Mouse (Mus musculus): ENCODE measurements around the gene Npcd. TPM values are rescaled to one million over a fixed set of nuclear protein-coding genes. Genes with fewer than 3 reads are reported as not detected.
A peak's percentile ranks its signal among the peaks of the same experiment; 100 is the strongest.

Npcd gene
- polyA plus RNA-seq, 1 experiment from 2014 or later, result 1.0 TPM

DNA sequence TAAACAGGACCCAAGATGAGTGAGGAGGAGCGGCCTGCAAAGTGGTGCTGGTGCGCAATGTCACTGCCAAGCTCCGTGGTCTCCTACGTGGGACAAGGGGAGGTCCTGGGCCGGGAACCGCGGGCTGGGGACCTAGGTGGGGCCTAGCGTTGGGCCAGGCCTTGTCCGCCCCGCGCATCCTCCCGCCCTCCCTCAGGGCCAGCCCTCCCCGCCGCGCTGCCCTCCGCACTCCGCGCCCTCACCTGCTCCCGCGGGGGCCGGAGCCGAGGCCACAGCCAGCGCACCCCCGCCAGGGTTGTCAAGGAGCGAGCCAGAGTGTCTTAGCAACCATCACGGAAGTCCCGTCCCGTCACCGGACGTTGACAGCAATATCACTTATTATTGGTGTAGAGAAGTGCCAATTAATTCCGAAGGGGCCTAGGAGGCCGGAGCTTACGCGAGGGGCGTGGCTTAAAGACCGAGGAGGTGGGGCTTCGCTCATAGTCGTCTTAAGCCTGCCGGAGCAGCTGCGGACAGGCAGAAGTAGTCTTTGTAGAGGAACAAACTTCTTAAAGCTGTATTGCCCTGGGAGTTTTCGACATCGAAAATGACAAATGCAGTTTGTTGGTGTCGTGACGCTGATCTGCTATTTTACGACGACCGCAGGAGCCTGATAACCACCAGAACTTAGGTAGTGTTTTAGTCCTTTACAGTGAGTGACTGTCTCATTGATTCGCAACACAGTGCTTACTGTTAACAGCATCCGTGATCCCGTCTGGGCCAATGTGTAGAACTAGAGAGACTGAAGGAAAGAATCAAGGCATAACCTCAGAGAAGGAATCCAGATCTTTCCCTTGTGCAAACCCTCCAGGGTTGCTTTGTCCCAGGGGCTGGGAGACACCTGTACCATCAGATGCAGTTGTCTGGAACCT, 59.7 kb downstream of the Npcd start:
- under 1% methylated on average over 50 of the region's 50 CpGs for WGBS
- H3K9ac ChIP-seq, result peak overlapping the region; percentile 63
- H3K27ac ChIP-seq, result 0 out of 2 replicates have a peak overlapping the region, but pooled peaks have one; percentile 12
- H3K4me3 ChIP-seq, result peak overlapping the region; percentile 66
- peak overlapping the region; percentile 79 for H3K4me2 ChIP-seq (replicated peaks)
- peaks cover 27% of the 10 kb centered on the region for H3K4me1 ChIP-seq
- H3K36me3 ChIP-seq, result no peaks in the 10 kb centered on the region
- H3K27me3 ChIP-seq (replicated peaks), result no peaks in the 10 kb centered on the region
- H3K9me3 ChIP-seq, result no peaks in the 10 kb centered on the region
- peak; percentile 96 for ATAC-seq (ENCODE audit: low FRiP score, low read depth)

DNA sequence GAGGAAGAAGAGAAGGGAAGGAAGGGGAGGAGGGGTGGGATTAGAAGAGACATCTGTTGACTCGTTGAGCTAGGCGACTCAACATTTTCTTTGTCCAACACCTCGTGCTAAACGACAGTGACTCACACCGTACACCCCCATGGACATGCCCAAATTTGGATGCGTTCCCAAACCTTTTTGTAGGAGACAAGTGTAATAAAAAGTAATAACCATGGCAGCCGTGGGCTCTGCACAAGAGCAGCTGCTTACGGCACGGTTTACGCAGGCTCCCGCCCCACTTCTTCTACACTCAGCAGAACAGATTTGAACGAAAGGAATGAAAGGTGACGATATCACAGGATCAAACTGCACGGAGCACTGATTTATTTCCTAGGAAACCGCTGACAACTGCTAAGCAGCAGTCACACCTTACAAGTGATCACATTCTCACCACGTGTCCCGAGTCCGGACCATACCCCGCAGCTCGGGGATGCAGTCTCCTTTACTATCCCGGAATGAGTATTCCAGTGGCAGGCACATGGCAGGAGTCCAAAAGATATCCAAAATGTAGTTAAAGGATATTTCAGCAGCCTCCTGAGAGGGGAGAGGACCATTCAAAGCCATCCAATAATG, 63.3 kb downstream of the Npcd start:
- no peaks in the 10 kb centered on the region for H3K9me3 ChIP-seq
- 56% methylated on average over 21 of the region's 21 CpGs for WGBS
- H3K9ac ChIP-seq, result no peak overlapping the region
- H3K27ac ChIP-seq, result no peak overlapping the region
- H3K36me3 ChIP-seq, result no peaks in the 10 kb centered on the region
- no peaks in the 10 kb centered on the region for H3K27me3 ChIP-seq (replicated peaks)
- no peak overlapping the region for H3K4me3 ChIP-seq
- ATAC-seq (ENCODE audit: low FRiP score, low read depth), result no peak
- no peak overlapping the region for H3K4me2 ChIP-seq (replicated peaks)
- H3K4me1 ChIP-seq, result peaks cover 27% of the 10 kb centered on the region

DNA sequence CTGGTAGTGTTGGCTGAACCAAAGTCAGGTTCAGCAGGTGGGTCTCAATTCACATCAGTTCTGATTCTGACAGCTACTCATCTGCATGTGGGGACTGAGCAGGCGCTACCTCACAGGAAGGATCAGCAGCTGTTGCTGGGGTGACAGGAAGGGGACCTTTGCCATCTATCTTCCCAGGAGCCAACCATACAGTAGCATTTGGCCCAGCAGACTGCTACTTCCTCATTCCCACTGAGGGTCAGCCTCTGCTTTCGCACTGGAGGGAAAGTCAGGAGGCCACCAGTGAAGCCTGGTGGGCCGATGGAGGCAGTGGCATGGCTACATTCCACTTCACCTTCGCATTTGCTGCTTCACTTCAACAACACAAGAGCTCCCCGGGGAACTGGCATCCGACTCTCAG, 65.7 kb downstream of the Npcd start:
- 66% methylated on average over 6 of the region's 6 CpGs for WGBS
- Histone ChIP-seq H3K9ac (no peak overlapping the region), H3K27me3 (replicated peaks) (no peaks in the 10 kb centered on the region), H3K9me3 (no peaks in the 10 kb centered on the region), H3K36me3 (peaks cover 15% of the 10 kb centered on the region), H3K4me1 (peaks cover 12% of the 10 kb centered on the region), H3K27ac (no peak overlapping the region), H3K4me2 (replicated peaks) (no peak overlapping the region), H3K4me3 (no peak overlapping the region)
- ATAC-seq (ENCODE audit: low FRiP score, low read depth), result no peak

DNA sequence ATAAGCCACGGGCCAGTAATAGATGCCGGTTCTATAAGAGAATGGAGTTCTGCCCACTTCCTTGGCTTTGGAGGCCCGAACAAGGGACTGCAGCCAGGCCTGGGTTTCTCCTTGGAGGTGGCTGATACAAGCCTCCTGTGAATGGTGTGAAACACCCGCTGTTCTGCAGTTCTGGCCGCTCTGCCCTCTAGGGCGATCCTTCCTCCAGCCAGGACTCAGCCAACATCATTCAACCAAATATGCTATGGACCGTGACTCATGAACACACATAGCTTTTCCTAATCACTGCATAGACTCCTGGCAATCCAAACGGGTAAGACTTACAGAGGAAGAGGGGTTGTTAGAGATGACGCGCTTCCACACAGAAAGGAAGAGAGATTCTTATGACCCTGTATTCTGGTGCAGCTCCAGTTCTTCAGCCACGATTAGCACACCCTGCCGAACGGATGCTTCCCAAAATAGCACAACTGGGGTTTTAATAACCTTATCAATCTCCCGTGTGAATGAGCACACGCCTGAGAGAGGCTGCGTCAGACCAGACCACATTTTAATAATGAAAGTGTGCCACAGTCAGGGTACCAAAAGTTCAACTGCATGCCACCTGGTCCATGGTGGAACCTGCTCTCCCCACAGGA, 66.6 kb downstream of the Npcd start:
- Histone ChIP-seq H3K4me1 (peaks cover 10% of the 10 kb centered on the region; the same call in 1 of the 2 replicates), H3K9me3 (no peaks in the 10 kb centered on the region), H3K9ac (no peak overlapping the region), H3K27me3 (replicated peaks) (no peaks in the 10 kb centered on the region), H3K4me2 (replicated peaks) (no peak overlapping the region), H3K4me3 (no peak overlapping the region), H3K27ac (no peak overlapping the region), H3K36me3 (peaks cover 23% of the 10 kb centered on the region)
- ATAC-seq (ENCODE audit: low FRiP score, low read depth), result no peak
- 85% methylated on average over 16 of the region's 16 CpGs for WGBS

DNA sequence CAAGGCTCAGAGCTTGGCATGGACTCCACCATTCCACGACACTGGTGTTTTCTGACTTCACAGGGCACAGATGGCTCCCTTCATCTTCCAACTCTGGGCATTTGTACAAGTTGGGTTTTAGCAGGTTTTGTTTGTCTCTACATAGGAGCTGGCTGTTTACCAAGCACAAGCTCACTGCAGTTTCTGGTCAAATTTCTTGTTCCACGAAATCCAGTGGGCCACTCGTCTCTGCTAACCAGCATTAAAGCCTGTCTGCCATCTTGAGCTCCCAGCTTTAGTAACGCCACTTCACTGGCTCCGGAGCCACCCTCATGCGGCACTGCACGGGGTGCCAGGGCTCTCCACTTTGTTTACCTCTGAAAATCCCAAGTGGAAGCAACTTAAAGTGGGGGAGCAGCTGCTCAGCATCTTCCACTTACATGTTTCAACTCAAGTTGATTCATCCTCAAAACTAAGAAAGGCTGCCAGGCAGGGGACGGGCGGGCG, 67.4 kb downstream of the Npcd start:
- H3K27ac ChIP-seq, result no peak overlapping the region
- peaks cover 10% of the 10 kb centered on the region; the same call in 1 of the 2 replicates for H3K4me1 ChIP-seq
- H3K9ac ChIP-seq, result no peak overlapping the region
- ATAC-seq (ENCODE audit: low FRiP score, low read depth), result no peak
- no peaks in the 10 kb centered on the region for H3K27me3 ChIP-seq (replicated peaks)
- 90% methylated on average over 10 of the region's 10 CpGs for WGBS
- H3K36me3 ChIP-seq, result peaks cover 31% of the 10 kb centered on the region
- H3K9me3 ChIP-seq, result no peaks in the 10 kb centered on the region
- no peak overlapping the region for H3K4me3 ChIP-seq
- no peak overlapping the region for H3K4me2 ChIP-seq (replicated peaks)

DNA sequence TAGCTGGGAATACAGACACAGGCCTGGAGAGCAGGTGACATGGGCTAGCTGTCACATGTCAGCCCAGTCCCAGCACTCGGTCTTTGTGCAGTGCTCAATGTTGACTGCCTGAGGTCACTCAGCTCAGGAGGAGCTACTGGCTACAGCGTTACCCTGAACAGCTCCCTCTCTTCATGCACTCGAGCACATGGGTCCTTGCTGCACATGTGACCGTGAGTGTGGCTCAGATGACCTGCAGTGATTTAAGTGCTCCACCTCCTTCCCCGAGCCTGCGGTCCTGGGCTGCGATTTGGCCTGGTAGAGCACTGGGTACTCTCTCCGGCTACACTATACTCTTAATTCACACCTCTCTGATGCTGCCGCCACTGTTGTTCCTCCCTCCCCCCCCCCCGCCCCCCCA, 67.9 kb downstream of the Npcd start:
- no peak overlapping the region for H3K4me2 ChIP-seq (replicated peaks)
- no peaks in the 10 kb centered on the region for H3K27me3 ChIP-seq (replicated peaks)
- no peak overlapping the region for H3K9ac ChIP-seq
- no peak for ATAC-seq (ENCODE audit: low FRiP score, low read depth)
- 60% methylated on average over 10 of the region's 10 CpGs for WGBS
- H3K36me3 ChIP-seq, result peaks cover 34% of the 10 kb centered on the region
- H3K4me1 ChIP-seq, result peaks cover 6% of the 10 kb centered on the region; the same call in 1 of the 2 replicates
- no peaks in the 10 kb centered on the region for H3K9me3 ChIP-seq
- no peak overlapping the region for H3K4me3 ChIP-seq
- no peak overlapping the region for H3K27ac ChIP-seq

DNA sequence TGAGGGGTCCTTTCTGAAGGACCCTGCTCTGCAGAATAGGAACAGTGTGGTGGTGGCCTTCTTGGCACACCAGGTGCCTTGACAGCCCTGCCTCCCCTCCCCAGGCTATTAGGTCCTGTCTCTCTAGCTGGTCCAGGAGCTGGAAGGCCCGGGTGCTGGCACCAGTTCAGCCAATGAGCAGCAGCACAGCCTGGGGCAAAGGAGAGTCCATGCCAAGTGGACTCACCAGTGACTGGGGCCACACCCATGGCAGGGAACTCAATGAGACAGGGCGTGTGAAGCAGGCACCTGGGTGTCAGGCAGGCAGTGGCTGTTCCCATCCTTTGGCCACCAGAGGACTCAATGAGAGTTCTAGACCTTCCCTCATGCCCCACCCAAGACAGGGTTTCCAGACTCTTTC, 68.7 kb downstream of the Npcd start:
- H3K9ac ChIP-seq, result no peak overlapping the region
- H3K4me1 ChIP-seq, result no peaks in the 10 kb centered on the region; the same call in 1 of the 2 replicates
- H3K36me3 ChIP-seq, result peaks cover 34% of the 10 kb centered on the region
- H3K4me3 ChIP-seq, result no peak overlapping the region
- no peaks in the 10 kb centered on the region for H3K9me3 ChIP-seq
- no peak overlapping the region for H3K4me2 ChIP-seq (replicated peaks)
- 92% methylated on average over 2 of the region's 2 CpGs for WGBS
- no peak overlapping the region for H3K27ac ChIP-seq
- ATAC-seq (ENCODE audit: low FRiP score, low read depth), result no peak
- H3K27me3 ChIP-seq (replicated peaks), result no peaks in the 10 kb centered on the region

DNA sequence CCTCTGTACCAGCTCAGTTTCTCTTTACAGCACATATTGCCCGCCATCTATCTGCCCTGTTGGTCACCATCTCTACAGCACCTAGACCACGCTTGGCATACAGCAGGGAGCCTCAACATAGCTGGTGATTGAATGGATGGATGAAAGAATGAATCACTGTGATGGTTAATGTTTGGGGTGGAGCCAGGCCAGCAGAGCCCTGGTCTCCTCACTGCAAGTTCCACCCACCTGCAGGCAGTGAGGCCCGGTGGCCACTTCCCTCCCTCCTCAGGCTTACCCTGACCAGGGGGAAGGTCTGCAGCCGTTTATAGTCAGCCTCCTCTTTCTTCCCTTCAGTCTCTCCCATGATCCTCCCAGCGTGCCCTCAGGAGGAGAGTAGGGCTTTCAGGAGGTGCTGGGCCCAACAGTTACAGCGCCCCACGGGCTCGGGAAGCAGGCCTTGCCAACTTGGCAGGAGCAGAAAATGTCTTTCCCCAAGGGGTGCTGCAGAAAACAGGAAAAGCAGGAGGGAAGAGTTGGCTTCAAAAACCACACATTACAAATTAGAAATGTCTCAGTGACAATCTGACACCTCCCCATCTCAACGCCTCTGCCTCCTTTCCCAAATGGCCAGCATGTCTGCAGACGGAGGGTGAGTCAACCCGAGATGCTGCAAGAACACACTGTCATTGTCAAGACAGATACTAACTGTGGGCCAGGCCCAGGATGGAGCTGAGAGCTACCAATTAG, 69.3 kb downstream of the Npcd start:
- Histone ChIP-seq H3K4me2 (replicated peaks) (no peak overlapping the region), H3K36me3 (peaks cover 34% of the 10 kb centered on the region), H3K4me3 (no peak overlapping the region), H3K9me3 (no peaks in the 10 kb centered on the region), H3K27me3 (replicated peaks) (no peaks in the 10 kb centered on the region), H3K9ac (no peak overlapping the region), H3K27ac (no peak overlapping the region), H3K4me1 (no peaks in the 10 kb centered on the region; the same call in 1 of the 2 replicates)
- 84% methylated on average over 11 of the region's 11 CpGs for WGBS
- no peak for ATAC-seq (ENCODE audit: low FRiP score, low read depth)

DNA sequence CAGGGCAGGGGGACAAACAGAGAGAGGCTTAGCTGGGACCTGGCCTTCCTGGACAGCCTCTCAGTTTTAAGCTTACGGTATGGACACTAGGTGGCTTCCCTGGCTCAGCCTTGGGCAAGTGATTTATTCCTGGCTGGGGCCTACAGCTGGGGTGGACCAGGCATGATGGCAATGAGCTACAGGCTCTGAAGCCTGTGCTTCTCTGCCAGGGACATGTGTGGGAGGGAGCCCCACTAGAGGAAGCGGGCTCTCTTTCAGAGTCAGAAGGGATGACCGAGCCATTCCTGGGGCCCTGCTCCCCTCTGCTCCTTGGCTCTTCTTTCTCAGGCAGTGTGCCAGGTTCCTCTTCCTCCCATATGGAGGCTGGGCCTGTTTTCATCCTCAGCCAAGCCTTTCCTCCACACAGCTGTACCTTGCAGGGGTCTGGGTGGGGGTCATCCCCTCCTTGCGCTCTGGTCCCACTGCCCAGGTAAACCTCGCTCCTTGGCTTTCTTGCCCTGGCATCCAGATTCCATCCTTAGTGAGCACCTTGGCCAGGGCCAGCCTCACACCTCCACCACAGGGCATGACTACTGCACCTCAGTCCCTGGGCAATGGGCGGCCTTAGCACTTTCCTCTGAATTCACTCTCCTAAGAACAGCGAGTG, 70.3 kb downstream of the Npcd start:
- peaks cover 34% of the 10 kb centered on the region for H3K36me3 ChIP-seq
- H3K9ac ChIP-seq, result no peak overlapping the region
- H3K4me2 ChIP-seq (replicated peaks), result no peak overlapping the region
- no peak overlapping the region for H3K4me3 ChIP-seq
- WGBS, result 93% methylated on average over 7 of the region's 7 CpGs
- no peaks in the 10 kb centered on the region for H3K9me3 ChIP-seq
- no peak overlapping the region for H3K27ac ChIP-seq
- ATAC-seq (ENCODE audit: low FRiP score, low read depth), result no peak
- no peaks in the 10 kb centered on the region; the same call in 1 of the 2 replicates for H3K4me1 ChIP-seq
- no peaks in the 10 kb centered on the region for H3K27me3 ChIP-seq (replicated peaks)

DNA sequence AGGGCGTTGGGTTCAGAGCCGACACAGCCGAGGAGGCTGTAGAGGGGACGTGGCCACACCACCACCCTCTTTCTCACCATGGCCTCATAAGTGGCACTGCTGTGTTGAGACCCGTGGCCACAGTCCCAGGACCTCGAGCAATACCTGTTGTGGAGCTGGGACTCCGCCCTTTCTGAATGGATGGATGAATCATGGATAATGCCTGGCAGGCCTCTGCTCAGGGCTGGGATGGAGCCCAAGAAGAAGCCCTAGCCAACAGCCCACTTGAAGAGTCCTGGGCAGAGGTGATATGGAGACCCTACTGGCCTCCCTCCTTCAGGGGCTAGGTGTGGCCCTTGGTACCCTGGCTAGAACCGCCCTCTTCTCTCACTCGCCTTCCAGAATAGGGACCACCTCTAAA, 71.0 kb downstream of the Npcd start:
- H3K9me3 ChIP-seq, result no peaks in the 10 kb centered on the region
- no peak overlapping the region for H3K4me2 ChIP-seq (replicated peaks)
- H3K9ac ChIP-seq, result no peak overlapping the region
- no peak overlapping the region for H3K4me3 ChIP-seq
- H3K4me1 ChIP-seq, result no peaks in the 10 kb centered on the region; the same call in 1 of the 2 replicates
- H3K27ac ChIP-seq, result no peak overlapping the region
- H3K27me3 ChIP-seq (replicated peaks), result no peaks in the 10 kb centered on the region
- peaks cover 34% of the 10 kb centered on the region for H3K36me3 ChIP-seq
- 93% methylated on average over 9 of the region's 9 CpGs for WGBS
- no peak for ATAC-seq (ENCODE audit: low FRiP score, low read depth)

DNA sequence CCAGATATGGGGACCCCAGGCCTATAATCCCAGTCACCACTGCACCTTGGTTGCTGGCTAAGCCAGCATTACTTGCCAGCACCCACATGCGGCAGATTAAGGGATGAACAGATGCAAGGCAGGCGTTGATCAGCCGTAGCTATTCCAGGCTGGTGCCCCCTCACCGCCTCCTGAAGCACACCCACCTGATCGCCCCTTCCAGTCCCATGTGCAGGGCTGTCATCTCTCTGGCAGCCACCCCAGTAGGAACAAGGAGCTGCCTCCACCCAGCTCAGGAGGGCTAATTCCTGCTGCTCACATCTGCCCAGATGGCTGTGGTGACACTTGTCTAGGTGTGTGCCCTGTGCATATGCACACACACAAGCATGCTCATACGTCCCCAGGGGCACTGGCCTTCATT, 73.1 kb downstream of the Npcd start:
- no peaks in the 10 kb centered on the region for H3K27me3 ChIP-seq (replicated peaks)
- no peaks in the 10 kb centered on the region for H3K9me3 ChIP-seq
- H3K27ac ChIP-seq, result no peak overlapping the region
- H3K36me3 ChIP-seq, result peaks cover 34% of the 10 kb centered on the region
- no peak overlapping the region for H3K4me2 ChIP-seq (replicated peaks)
- 91% methylated on average over 6 of the region's 6 CpGs for WGBS
- peaks cover 6% of the 10 kb centered on the region for H3K4me1 ChIP-seq
- no peak overlapping the region for H3K9ac ChIP-seq
- no peak overlapping the region for H3K4me3 ChIP-seq
- ATAC-seq (ENCODE audit: low FRiP score, low read depth), result no peak

All from neural tube, embryonic 12.5 days (tissue).